Mouse (Mus musculus) stomach, postnatal 0 days (tissue): ENCODE data around the gene Wfdc2.

Experiments
- CTCF ChIP-seq: IDR thresholded peaks from 2 replicates; pipeline ENCODE4 v1.5.1; 2016; ENCODE audit warnings: antibody characterized with exemption, low read depth, mild to moderate bottlenecking, moderate library complexity
- EP300 ChIP-seq: optimal IDR thresholded peaks from 2 replicates; pipeline ENCODE3; 2016; ENCODE audit warnings: antibody characterized with exemption

- TF ChIP-seq CTCF = peak; percentile 96
- no peak for TF ChIP-seq EP300
Observed at GRCm38 (mm10) chr2:164531169-164531568, 31.0 kb upstream of the Wfdc2 start.
